Mouse (Mus musculus) neural tube, embryonic 14.5 days (tissue): Measurements from ENCODE around the gene Wdr24. TPM values are rescaled to one million over a fixed set of nuclear protein-coding genes. Genes with fewer than 3 reads are reported as not detected.
A peak's percentile ranks its signal among the peaks of the same experiment; 100 is the strongest.

Experiments used
- ATAC-seq: fragments of 200-750 bp; cut with Nextera tagmentation; 2 replicates; pipeline ENCODE4 v1.8.0; 2017; ENCODE audit warnings: low read depth, mild to moderate bottlenecking, moderate TSS enrichment, moderate library complexity
- H3K27ac ChIP-seq: fragments of 300-500 bp; sonication (generic); 2 replicates; pipeline ENCODE4 v1.5.1; 2014; ENCODE audit warnings: low read depth, mild to moderate bottlenecking, control low read depth, low read length, moderate library complexity, mixed read lengths
- H3K27me3 ChIP-seq: fragments of 300-500 bp; sonication (generic); 2 replicates; pipeline ENCODE4 v1.6.1; 2014; ENCODE audit warnings: low read length; ENCODE audit not compliant: control insufficient read depth, insufficient read depth
- H3K36me3 ChIP-seq: fragments of 300-500 bp; sonication (generic); 2 replicates; pipeline ENCODE4 v1.6.1; 2014; ENCODE audit warnings: low read length, mixed read lengths; ENCODE audit not compliant: control insufficient read depth, insufficient read depth
- H3K4me1 ChIP-seq: fragments of 300-500 bp; sonication (generic); 2 replicates; pipeline ENCODE4 v1.6.1; 2014; ENCODE audit warnings: low read length; ENCODE audit not compliant: control insufficient read depth, insufficient read depth
- H3K4me2 ChIP-seq: fragments of 300-500 bp; sonication (generic); 2 replicates; pipeline ENCODE4 v1.6.1; 2014; ENCODE audit warnings: mild to moderate bottlenecking, low read depth, low read length, control low read depth
- H3K4me3 ChIP-seq: fragments of 300-500 bp; sonication (generic); 2 replicates; pipeline ENCODE4 v1.5.1; 2014; ENCODE audit warnings: low read depth, low read length, control low read depth, mixed read lengths
- H3K9ac ChIP-seq: fragments of 300-500 bp; sonication (generic); replicated peaks from 2 replicates; pipeline ENCODE4 v1.6.1; 2014; ENCODE audit warnings: low read depth, mild to moderate bottlenecking, control low read depth, low read length, mixed read lengths
- H3K9me3 ChIP-seq: fragments of 300-500 bp; sonication (generic); 2 replicates; pipeline ENCODE4 v1.6.1; 2016; ENCODE audit warnings: low read length; ENCODE audit not compliant: control insufficient read depth
- WGBS: fragments of 180-500 bp; shearing (Covaris S2); extraction: QIAGEN DNeasy Blood & Tissue Kit; methylation state at CpG from one replicate; pipeline ENCODE4 v1.1.7; 2014; 5-methylcytosine and 5-hydroxymethylcytosine counted together
- polyA plus RNA-seq: library from polyadenylated mRNA; unstranded; fragments of >200 nt; fragmentation: Nextera tagmentation; extraction: Ambion mirVana; gene quantifications from 2 replicates; pipeline ENCODE4 v1.2.1, GENCODE M21; 2014

Gene Wdr24
- polyA plus RNA-seq, 1 experiment from 2014 or later = 29.5 TPM

DNA sequence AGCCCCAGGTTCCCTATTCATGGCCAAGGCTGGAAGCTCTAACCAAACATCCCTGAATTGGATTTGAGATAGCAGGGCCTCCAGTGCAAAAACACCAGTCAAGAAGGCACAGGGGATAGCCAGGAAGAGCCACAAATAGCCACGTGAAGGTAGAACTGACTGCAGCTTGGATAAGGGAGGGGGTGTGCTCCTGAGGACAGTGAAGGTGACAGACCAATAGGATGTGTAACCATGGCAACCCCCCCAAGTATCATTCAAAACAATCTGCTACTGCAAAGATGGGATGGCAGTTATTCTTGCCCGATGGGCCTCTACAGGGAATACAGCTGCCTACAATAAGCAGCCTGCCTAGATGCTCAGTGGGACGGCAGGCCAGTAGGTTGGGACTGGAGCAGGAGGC lies 14.1 kb downstream of the Wdr24 start:
- Histone ChIP-seq H3K4me3 (0 out of 2 replicates have a peak overlapping the region, but pooled peaks have one; percentile 38), H3K36me3 (peaks cover 28% of the 10 kb centered on the region), H3K9ac (no peak overlapping the region), H3K4me2 (peak overlapping the region; percentile 72), H3K9me3 (no peaks in the 10 kb centered on the region), H3K4me1 (peaks cover 42% of the 10 kb centered on the region), H3K27me3 (no peaks in the 10 kb centered on the region), H3K27ac (peak overlapping the region; percentile 83)
- WGBS = 18% methylated on average over 3 of the region's 3 CpGs
- no peak for ATAC-seq

DNA sequence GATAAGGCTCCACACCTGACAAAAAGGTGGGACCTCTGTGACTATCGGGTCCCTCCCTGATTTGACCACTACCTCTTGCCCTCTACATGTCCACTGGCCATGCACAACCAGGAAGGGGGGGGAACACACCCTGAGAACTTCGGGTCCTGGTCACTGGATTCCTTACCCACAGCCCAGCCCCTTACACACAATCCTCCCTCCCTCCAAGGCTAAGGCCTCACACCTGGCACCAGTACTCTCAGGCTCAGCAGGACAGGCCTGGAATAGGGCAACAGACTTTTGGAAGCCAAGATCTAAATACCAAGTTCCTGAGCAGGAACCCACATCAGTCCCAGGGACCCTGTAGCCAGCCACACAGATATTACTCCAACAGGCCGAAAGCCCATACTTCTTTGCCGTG lies 15.5 kb downstream of the Wdr24 start:
- no peak overlapping the region for H3K9ac ChIP-seq
- peaks cover 44% of the 10 kb centered on the region for H3K4me1 ChIP-seq
- ATAC-seq = no peak
- no peak overlapping the region for H3K4me2 ChIP-seq
- peaks cover 28% of the 10 kb centered on the region for H3K36me3 ChIP-seq
- 91% methylated on average over 4 of the region's 4 CpGs for WGBS
- no peak overlapping the region for H3K27ac ChIP-seq
- no peaks in the 10 kb centered on the region for H3K9me3 ChIP-seq
- H3K27me3 ChIP-seq = no peaks in the 10 kb centered on the region
- no peak overlapping the region for H3K4me3 ChIP-seq

DNA sequence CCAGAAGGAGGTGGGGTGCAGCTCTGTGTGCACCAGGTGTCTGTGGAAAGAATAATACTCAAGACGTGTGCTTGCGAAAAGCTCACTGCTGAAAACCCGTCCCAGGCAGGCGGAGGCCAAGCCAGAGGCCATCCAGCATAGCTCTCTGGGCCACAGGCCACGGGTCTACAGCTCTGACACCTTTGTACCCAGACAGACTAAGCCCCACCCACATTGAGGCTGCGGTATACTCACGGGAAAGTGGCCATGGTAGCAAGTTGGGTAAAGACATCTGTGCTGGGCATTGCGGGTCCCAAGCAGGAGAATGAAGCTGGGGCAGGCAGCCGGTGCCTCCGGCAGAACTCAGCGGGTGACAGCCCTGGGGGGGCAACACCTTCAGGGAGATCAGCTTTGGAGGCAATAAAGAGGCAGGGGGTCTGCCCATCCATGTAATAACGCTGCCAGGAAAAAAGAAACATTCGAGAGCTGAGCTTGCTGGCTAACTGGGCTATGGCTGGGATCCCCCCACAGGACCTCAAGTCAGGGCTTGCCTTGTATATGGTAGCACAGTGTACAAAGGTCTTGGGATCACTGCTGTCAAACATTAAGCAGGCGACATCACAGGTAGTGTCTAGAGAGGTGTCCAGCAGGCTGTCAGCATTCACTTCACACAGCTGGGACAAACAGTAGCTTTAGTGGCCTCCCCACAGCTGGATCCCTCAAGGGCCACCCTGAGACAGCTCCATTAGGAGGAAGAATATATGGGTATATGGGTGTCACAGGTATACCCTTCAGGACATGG lies 16.2 kb downstream of the Wdr24 start:
- H3K4me3 ChIP-seq = no peak overlapping the region
- H3K4me1 ChIP-seq = peaks cover 38% of the 10 kb centered on the region
- H3K4me2 ChIP-seq = no peak overlapping the region
- ATAC-seq = no peak
- no peaks in the 10 kb centered on the region for H3K27me3 ChIP-seq
- 85% methylated on average over 14 of the region's 14 CpGs for WGBS
- no peaks in the 10 kb centered on the region for H3K9me3 ChIP-seq
- H3K36me3 ChIP-seq = peaks cover 28% of the 10 kb centered on the region
- H3K27ac ChIP-seq = no peak overlapping the region
- no peak overlapping the region for H3K9ac ChIP-seq

DNA sequence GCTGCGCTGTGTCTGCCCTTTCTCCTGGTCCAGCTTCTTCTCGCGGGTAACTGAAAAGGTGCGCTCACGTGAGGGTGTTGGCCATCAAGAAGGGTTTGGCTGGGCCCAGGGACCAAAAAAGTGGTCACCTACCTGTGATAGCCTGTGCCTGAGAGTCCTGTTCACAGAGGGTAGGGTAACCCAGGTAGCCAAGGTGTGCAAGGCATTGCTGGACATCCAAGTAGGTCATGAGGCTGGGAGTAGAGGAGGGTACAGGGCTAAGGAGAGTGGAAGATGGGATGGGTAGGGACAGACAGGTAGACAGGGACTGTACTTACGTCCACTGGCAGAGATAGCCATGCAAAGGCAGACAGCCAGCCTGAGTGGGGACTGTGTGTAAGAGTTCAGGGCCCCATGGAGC lies 17.1 kb downstream of the Wdr24 start:
- peaks cover 32% of the 10 kb centered on the region for H3K4me1 ChIP-seq
- H3K9ac ChIP-seq = no peak overlapping the region
- peaks cover 28% of the 10 kb centered on the region for H3K36me3 ChIP-seq
- H3K27ac ChIP-seq = no peak overlapping the region
- no peak for ATAC-seq
- WGBS = 93% methylated on average over 6 of the region's 6 CpGs
- H3K27me3 ChIP-seq = no peaks in the 10 kb centered on the region
- H3K4me3 ChIP-seq = no peak overlapping the region
- no peaks in the 10 kb centered on the region for H3K9me3 ChIP-seq
- no peak overlapping the region for H3K4me2 ChIP-seq

DNA sequence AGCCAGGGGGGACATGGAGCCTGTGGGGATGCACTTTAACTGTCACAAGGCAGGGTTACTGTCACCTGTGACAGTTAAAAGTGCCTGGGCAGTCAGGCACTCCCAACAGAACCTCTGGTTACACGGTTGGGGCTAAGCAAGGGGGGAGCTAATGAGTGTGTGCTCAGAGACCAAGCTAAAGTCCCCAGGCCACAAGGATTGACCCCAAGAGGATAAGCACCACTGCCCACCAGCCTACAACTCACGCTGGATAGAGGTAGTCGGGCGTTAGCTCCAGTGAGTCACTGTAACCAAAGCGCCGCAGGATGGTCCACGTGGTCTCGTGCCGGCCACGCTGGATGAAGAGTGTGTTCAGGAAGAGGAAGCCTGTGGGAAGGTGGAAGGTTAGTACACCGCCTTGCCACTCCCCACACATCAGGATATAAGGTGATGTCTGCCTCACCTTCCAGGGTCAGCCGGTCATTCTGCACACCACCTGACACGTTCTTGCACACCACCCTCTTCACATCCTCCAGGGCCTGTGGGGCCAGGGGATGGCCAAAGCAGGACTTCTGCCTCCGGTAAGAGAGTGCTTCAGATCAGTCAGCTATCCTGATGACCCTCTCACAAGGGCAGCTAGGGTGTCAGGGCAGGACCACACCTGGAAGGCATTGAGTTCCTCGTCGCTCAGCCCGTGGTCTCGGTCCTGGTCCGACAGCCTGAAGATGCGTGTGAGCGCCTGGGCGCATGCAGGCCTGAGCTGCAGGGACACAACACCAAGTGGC lies 17.9 kb downstream of the Wdr24 start, which contains the start of gene Gm20683:
Gene Gm20683, minus strand, starts transcription at position 647 of the 764 bp plus-strand sequence.
- H3K27ac ChIP-seq = no peak within 1 kb of the TSS
- ATAC-seq = no peak
- peaks cover 24% of the 10 kb centered on the region for H3K4me1 ChIP-seq
- H3K4me2 ChIP-seq = no peak within 1 kb of the TSS
- H3K9me3 ChIP-seq = no peaks in the 10 kb centered on the region
- H3K27me3 ChIP-seq = no peaks in the 10 kb centered on the region
- peaks cover 28% of the 10 kb centered on the region for H3K36me3 ChIP-seq
- H3K4me3 ChIP-seq = no peak within 1 kb of the TSS
- 95% methylated on average over 22 of the region's 22 CpGs for WGBS
- no peak within 1 kb of the TSS for H3K9ac ChIP-seq

GRCm38 (mm10) chr17:25842509-25842908 lies 19.1 kb downstream of the Wdr24 start:
- H3K27me3 ChIP-seq = no peaks in the 10 kb centered on the region
- peaks cover 32% of the 10 kb centered on the region for H3K36me3 ChIP-seq
- no peak overlapping the region for H3K4me3 ChIP-seq
- 90% methylated on average over 3 of the region's 3 CpGs for WGBS
- no peak overlapping the region for H3K9ac ChIP-seq
- no peaks in the 10 kb centered on the region for H3K9me3 ChIP-seq
- no peak overlapping the region for H3K4me2 ChIP-seq
- no peak overlapping the region for H3K27ac ChIP-seq
- H3K4me1 ChIP-seq = peaks cover 14% of the 10 kb centered on the region; the same call in 1 of the 2 replicates
- ATAC-seq = no peak

GRCm38 (mm10) chr17:25843122-25843521 lies 19.7 kb downstream of the Wdr24 start:
- Histone ChIP-seq H3K27ac (no peak overlapping the region), H3K4me1 (peaks cover 12% of the 10 kb centered on the region; the same call in 1 of the 2 replicates), H3K27me3 (no peaks in the 10 kb centered on the region), H3K36me3 (peaks cover 34% of the 10 kb centered on the region), H3K9ac (no peak overlapping the region), H3K4me3 (peak overlapping the region; percentile 81; the same call in 1 of the 2 replicates), H3K9me3 (no peaks in the 10 kb centered on the region), H3K4me2 (peak overlapping the region; percentile 93; the same call in 1 of the 2 replicates)
- WGBS = 95% methylated on average over 4 of the region's 4 CpGs
- ATAC-seq = no peak

- no peaks in the 10 kb centered on the region for H3K9me3 ChIP-seq
- 4% methylated on average over 38 of the region's 38 CpGs for WGBS
- H3K27me3 ChIP-seq = no peaks in the 10 kb centered on the region
- peaks cover 34% of the 10 kb centered on the region for H3K36me3 ChIP-seq
- peak overlapping the region; percentile 67 for H3K9ac ChIP-seq
- peak overlapping the region; percentile 64 for H3K27ac ChIP-seq
- H3K4me1 ChIP-seq = peaks cover 12% of the 10 kb centered on the region; the same call in 1 of the 2 replicates
- H3K4me3 ChIP-seq = peak overlapping the region; percentile 81
- peak overlapping the region; percentile 93 for H3K4me2 ChIP-seq
- ATAC-seq = peak; percentile 42
These were observed 20.4 kb downstream of the Wdr24 start for GRCm38 (mm10) chr17:25843636-25844395.
